Mouse (Mus musculus): ENCODE results near the gene Prg4. TPM values are rescaled to one million over a fixed set of nuclear protein-coding genes. Genes with fewer than 3 reads are reported as not detected.

The Prg4 gene
- polyA plus RNA-seq, 1 experiment from 2014 or later = 0.53 TPM

- WGBS (ENCODE audit: insufficient replicate concordance) = 88% methylated on average over 3 of the region's 3 CpGs
- Histone ChIP-seq H3K36me3 (ENCODE audit: control insufficient read depth, insufficient read depth, low read length) (peaks cover 29% of the 10 kb centered on the region), H3K4me2 (no peak overlapping the region)
Observed at GRCm38 (mm10) chr1:150438641-150439040, 27.3 kb downstream of the Prg4 start.

GRCm38 (mm10) chr1:150426216-150426615 is 39.7 kb downstream of the Prg4 start:
- no peak overlapping the region for H3K4me2 ChIP-seq
- no peaks in the 10 kb centered on the region for H3K9me3 ChIP-seq (replicated peaks; ENCODE audit: control insufficient read depth, low read length)
- H3K36me3 ChIP-seq (ENCODE audit: control insufficient read depth, insufficient read depth, low read length) = peaks cover 45% of the 10 kb centered on the region
- H3K4me1 ChIP-seq (ENCODE audit: control insufficient read depth, insufficient read depth, low read length) = no peaks in the 10 kb centered on the region
- ATAC-seq (replicated peaks; ENCODE audit: insufficient number of reproducible peaks, low FRiP score, low TSS enrichment) = no peak
- H3K27me3 ChIP-seq (ENCODE audit: control insufficient read depth, insufficient read depth, low read length) = no peaks in the 10 kb centered on the region
- H3K4me3 ChIP-seq (ENCODE audit: low read depth, low read length) = no peak overlapping the region
- no peak overlapping the region for H3K27ac ChIP-seq (ENCODE audit: low read depth, low read length)
- no peak overlapping the region for H3K9ac ChIP-seq (ENCODE audit: low read depth, low read length)
- WGBS (ENCODE audit: insufficient replicate concordance) = 72% methylated on average over 3 of the region's 3 CpGs

More at GRCm38 (mm10) chr1:150438641-150439040, 27.3 kb downstream of the Prg4 start:
- Histone ChIP-seq H3K27ac (ENCODE audit: low read depth, low read length) (no peak overlapping the region), H3K27me3 (ENCODE audit: control insufficient read depth, insufficient read depth, low read length) (no peaks in the 10 kb centered on the region), H3K4me1 (ENCODE audit: control insufficient read depth, insufficient read depth, low read length) (no peaks in the 10 kb centered on the region), H3K9ac (ENCODE audit: low read depth, low read length) (no peak overlapping the region), H3K9me3 (replicated peaks; ENCODE audit: control insufficient read depth, low read length) (no peaks in the 10 kb centered on the region), H3K4me3 (ENCODE audit: low read depth, low read length) (no peak overlapping the region)
- no peak for ATAC-seq (replicated peaks; ENCODE audit: insufficient number of reproducible peaks, low FRiP score, low TSS enrichment)

- Histone ChIP-seq H3K4me2 (no peak overlapping the region), H3K4me1 (ENCODE audit: control insufficient read depth, insufficient read depth, low read length) (no peaks in the 10 kb centered on the region), H3K4me3 (ENCODE audit: low read depth, low read length) (no peak overlapping the region), H3K9ac (ENCODE audit: low read depth, low read length) (no peak overlapping the region), H3K9me3 (replicated peaks; ENCODE audit: control insufficient read depth, low read length) (no peaks in the 10 kb centered on the region), H3K36me3 (ENCODE audit: control insufficient read depth, insufficient read depth, low read length) (peaks cover 44% of the 10 kb centered on the region), H3K27me3 (ENCODE audit: control insufficient read depth, insufficient read depth, low read length) (no peaks in the 10 kb centered on the region), H3K27ac (ENCODE audit: low read depth, low read length) (no peak overlapping the region)
- 82% methylated on average over 9 of the region's 9 CpGs for WGBS (ENCODE audit: insufficient replicate concordance)
- no peak for ATAC-seq (replicated peaks; ENCODE audit: insufficient number of reproducible peaks, low FRiP score, low TSS enrichment)
Observed at GRCm38 (mm10) chr1:150425665-150426064, 40.3 kb downstream of the Prg4 start.

- WGBS (ENCODE audit: insufficient replicate concordance) = 94% methylated on average over 4 of the region's 4 CpGs
- Histone ChIP-seq H3K27ac (ENCODE audit: low read depth, low read length) (no peak overlapping the region), H3K9me3 (replicated peaks; ENCODE audit: control insufficient read depth, low read length) (no peaks in the 10 kb centered on the region), H3K4me3 (ENCODE audit: low read depth, low read length) (no peak overlapping the region), H3K4me2 (no peak overlapping the region), H3K9ac (ENCODE audit: low read depth, low read length) (no peak overlapping the region), H3K27me3 (ENCODE audit: control insufficient read depth, insufficient read depth, low read length) (no peaks in the 10 kb centered on the region), H3K36me3 (ENCODE audit: control insufficient read depth, insufficient read depth, low read length) (peaks cover 51% of the 10 kb centered on the region), H3K4me1 (ENCODE audit: control insufficient read depth, insufficient read depth, low read length) (no peaks in the 10 kb centered on the region)
- ATAC-seq (replicated peaks; ENCODE audit: insufficient number of reproducible peaks, low FRiP score, low TSS enrichment) = no peak
Observed at GRCm38 (mm10) chr1:150418426-150418825, 47.5 kb downstream of the Prg4 start.

- Histone ChIP-seq H3K36me3 (ENCODE audit: control insufficient read depth, insufficient read depth, low read length) (peaks cover 49% of the 10 kb centered on the region), H3K27me3 (ENCODE audit: control insufficient read depth, insufficient read depth, low read length) (no peaks in the 10 kb centered on the region)
- WGBS (ENCODE audit: insufficient replicate concordance) = 91% methylated on average over 3 of the region's 3 CpGs
Observed at GRCm38 (mm10) chr1:150416006-150416405, 50.0 kb downstream of the Prg4 start.

GRCm38 (mm10) chr1:150409996-150410395 is 56.0 kb downstream of the Prg4 start:
- Histone ChIP-seq H3K36me3 (ENCODE audit: control insufficient read depth, insufficient read depth, low read length) (peaks cover 38% of the 10 kb centered on the region), H3K4me1 (ENCODE audit: control insufficient read depth, insufficient read depth, low read length) (no peaks in the 10 kb centered on the region), H3K4me2 (no peak overlapping the region), H3K27me3 (ENCODE audit: control insufficient read depth, insufficient read depth, low read length) (no peaks in the 10 kb centered on the region), H3K27ac (ENCODE audit: low read depth, low read length) (no peak overlapping the region), H3K4me3 (ENCODE audit: low read depth, low read length) (no peak overlapping the region), H3K9ac (ENCODE audit: low read depth, low read length) (no peak overlapping the region), H3K9me3 (replicated peaks; ENCODE audit: control insufficient read depth, low read length) (no peaks in the 10 kb centered on the region)
- no peak for ATAC-seq (replicated peaks; ENCODE audit: insufficient number of reproducible peaks, low FRiP score, low TSS enrichment)
- WGBS (ENCODE audit: insufficient replicate concordance) = 96% methylated on average over 6 of the region's 6 CpGs

More at GRCm38 (mm10) chr1:150416006-150416405, 50.0 kb downstream of the Prg4 start:
- Histone ChIP-seq H3K4me3 (ENCODE audit: low read depth, low read length) (no peak overlapping the region), H3K27ac (ENCODE audit: low read depth, low read length) (no peak overlapping the region), H3K9me3 (replicated peaks; ENCODE audit: control insufficient read depth, low read length) (no peaks in the 10 kb centered on the region), H3K9ac (ENCODE audit: low read depth, low read length) (no peak overlapping the region), H3K4me1 (ENCODE audit: control insufficient read depth, insufficient read depth, low read length) (no peaks in the 10 kb centered on the region), H3K4me2 (no peak overlapping the region)
- ATAC-seq (replicated peaks; ENCODE audit: insufficient number of reproducible peaks, low FRiP score, low TSS enrichment) = no peak

- Histone ChIP-seq H3K4me1 (ENCODE audit: control insufficient read depth, insufficient read depth, low read length) (no peaks in the 10 kb centered on the region), H3K9me3 (replicated peaks; ENCODE audit: control insufficient read depth, low read length) (no peaks in the 10 kb centered on the region), H3K27ac (ENCODE audit: low read depth, low read length) (no peak overlapping the region), H3K27me3 (ENCODE audit: control insufficient read depth, insufficient read depth, low read length) (no peaks in the 10 kb centered on the region), H3K9ac (ENCODE audit: low read depth, low read length) (no peak overlapping the region), H3K4me3 (ENCODE audit: low read depth, low read length) (no peak overlapping the region), H3K4me2 (no peak overlapping the region), H3K36me3 (ENCODE audit: control insufficient read depth, insufficient read depth, low read length) (peaks cover 30% of the 10 kb centered on the region)
- no peak for ATAC-seq (replicated peaks; ENCODE audit: insufficient number of reproducible peaks, low FRiP score, low TSS enrichment)
- WGBS (ENCODE audit: insufficient replicate concordance) = 78% methylated on average over 9 of the region's 9 CpGs
Observed at GRCm38 (mm10) chr1:150407285-150407684, 58.7 kb downstream of the Prg4 start.

GRCm38 (mm10) chr1:150404555-150404954 is 61.4 kb downstream of the Prg4 start:
- no peak overlapping the region for H3K4me2 ChIP-seq
- 85% methylated on average over 3 of the region's 3 CpGs for WGBS (ENCODE audit: insufficient replicate concordance)
- H3K27me3 ChIP-seq (ENCODE audit: control insufficient read depth, insufficient read depth, low read length) = no peaks in the 10 kb centered on the region
- H3K36me3 ChIP-seq (ENCODE audit: control insufficient read depth, insufficient read depth, low read length) = peaks cover 23% of the 10 kb centered on the region
- H3K9ac ChIP-seq (ENCODE audit: low read depth, low read length) = no peak overlapping the region
- H3K27ac ChIP-seq (ENCODE audit: low read depth, low read length) = no peak overlapping the region
- no peaks in the 10 kb centered on the region for H3K4me1 ChIP-seq (ENCODE audit: control insufficient read depth, insufficient read depth, low read length)
- no peaks in the 10 kb centered on the region for H3K9me3 ChIP-seq (replicated peaks; ENCODE audit: control insufficient read depth, low read length)
- no peak overlapping the region for H3K4me3 ChIP-seq (ENCODE audit: low read depth, low read length)
- no peak for ATAC-seq (replicated peaks; ENCODE audit: insufficient number of reproducible peaks, low FRiP score, low TSS enrichment)

- peaks cover 17% of the 10 kb centered on the region for H3K36me3 ChIP-seq (ENCODE audit: control insufficient read depth, insufficient read depth, low read length)
- 90% methylated on average over 3 of the region's 3 CpGs for whole genome bisulfite sequencing (ENCODE audit: insufficient replicate concordance)
Observed at GRCm38 (mm10) chr1:150403914-150404313, 62.1 kb downstream of the Prg4 start.

More at GRCm38 (mm10) chr1:150403914-150404313, 62.1 kb downstream of the Prg4 start:
- ATAC-seq (replicated peaks; ENCODE audit: insufficient number of reproducible peaks, low FRiP score, low TSS enrichment) = no peak
- Histone ChIP-seq H3K27me3 (ENCODE audit: control insufficient read depth, insufficient read depth, low read length) (no peaks in the 10 kb centered on the region), H3K4me2 (no peak overlapping the region), H3K9ac (ENCODE audit: low read depth, low read length) (no peak overlapping the region), H3K27ac (ENCODE audit: low read depth, low read length) (no peak overlapping the region), H3K4me3 (ENCODE audit: low read depth, low read length) (no peak overlapping the region), H3K9me3 (replicated peaks; ENCODE audit: control insufficient read depth, low read length) (no peaks in the 10 kb centered on the region), H3K4me1 (ENCODE audit: control insufficient read depth, insufficient read depth, low read length) (no peaks in the 10 kb centered on the region)

Measured in heart, embryonic 11.5 days (tissue).